34 mouse cellular contexts compared by ENCODE assay signal in the genomic region with DNA sequence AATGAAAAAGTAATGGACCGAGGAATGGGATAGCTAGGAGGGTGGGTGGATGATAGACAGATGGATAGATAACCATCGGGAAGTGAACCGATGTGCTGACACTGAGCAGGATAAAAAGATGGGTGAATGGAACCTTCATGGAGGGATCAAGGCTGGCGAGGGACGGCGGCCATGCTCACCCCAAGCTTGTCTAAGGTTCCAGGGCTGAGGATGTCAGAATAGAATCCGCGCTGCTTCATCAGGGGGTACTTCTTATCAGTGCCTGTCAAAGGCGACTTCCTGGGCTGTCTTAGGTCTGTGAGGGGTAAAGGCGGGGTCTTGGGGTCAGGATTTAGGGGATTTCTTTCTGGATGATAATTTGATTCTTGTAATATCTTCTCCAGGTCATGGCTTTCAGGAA. TPM values are rescaled to one million over a fixed set of nuclear protein-coding genes. Genes with fewer than 3 reads are reported as not detected.
"Had no signal": no experiment of that assay in that cellular context is flagged by ENCODE, and none has a peak within 500 bp of the region (broad histone marks: within the 10 kb centered on the region; RNA-seq: fewer than 3 reads in every experiment).

No protein-coding gene starts in this region.

- H3K4me2 ChIP-seq: heart, embryonic 11.5 days; heart, embryonic 12.5 days; heart, embryonic 13.5 days; heart, embryonic 15.5 days; hindbrain, embryonic 12.5 days; hindbrain, embryonic 13.5 days; hindbrain, embryonic 14.5 days; hindbrain, embryonic 15.5 days; intestine, embryonic 15.5 days; kidney, embryonic 15.5 days had no signal

- ATAC-seq: hindbrain, embryonic 16.5 days; hindbrain, postnatal 0 days; inflammation-experienced regulatory T-cells, adult 6 months; intestine, embryonic 15.5 days; intestine, embryonic 16.5 days; intestine, postnatal 0 days had no signal

- DNase-seq: heart, postnatal 14 days; heart, postnatal 36 days; heart, postnatal 4 days; kidney, adult 11 months; kidney, adult 18-20 months; kidney, adult 2 months; kidney, adult 8-10 months; kidney, adult 9 months; kidney, postnatal 10 days; kidney, postnatal 14 days; kidney, postnatal 25 days; kidney, postnatal 36 days; kidney, postnatal 4 days; layer of hippocampus, adult 9-11 months; layer of hippocampus, postnatal 36 days had no signal

- H3K9ac ChIP-seq: heart, embryonic 12.5 days; heart, embryonic 13.5 days; heart, embryonic 15.5 days; hindbrain, embryonic 12.5 days; hindbrain, embryonic 13.5 days; hindbrain, embryonic 14.5 days; hindbrain, embryonic 15.5 days; intestine, embryonic 15.5 days; kidney, embryonic 15.5 days had no signal

- H3K4me1 ChIP-seq: intestine, embryonic 15.5 days had no signal

- H3K27ac ChIP-seq: heart, embryonic 13.5 days; heart, embryonic 15.5 days; hindbrain, embryonic 10.5 days; hindbrain, embryonic 12.5 days; hindbrain, embryonic 13.5 days; hindbrain, embryonic 14.5 days; hindbrain, embryonic 15.5 days; hindbrain, postnatal 0 days; intestine, embryonic 15.5 days; kidney, embryonic 15.5 days; kidney, postnatal 0 days; layer of hippocampus, adult 2 months; left cerebral cortex, adult 2 months had no signal

- H3K36me3 ChIP-seq: heart, embryonic 12.5 days; heart, embryonic 13.5 days; heart, embryonic 15.5 days; hindbrain, embryonic 10.5 days; hindbrain, embryonic 12.5 days; hindbrain, embryonic 13.5 days; hindbrain, embryonic 15.5 days; intestine, embryonic 15.5 days; kidney, embryonic 15.5 days had no signal

- H3K27me3 ChIP-seq: hindbrain, embryonic 12.5 days; hindbrain, embryonic 13.5 days; hindbrain, embryonic 15.5 days; intestine, embryonic 15.5 days; kidney, embryonic 15.5 days had no signal

- H3K9me3 ChIP-seq: heart, embryonic 12.5 days; heart, embryonic 13.5 days; heart, embryonic 15.5 days; hindbrain, embryonic 10.5 days; hindbrain, embryonic 12.5 days; hindbrain, embryonic 13.5 days; hindbrain, embryonic 15.5 days; intestine, embryonic 15.5 days; kidney, embryonic 15.5 days had no signal

- H3K4me3 ChIP-seq: heart, embryonic 12.5 days; heart, embryonic 13.5 days; heart, embryonic 15.5 days; hindbrain, embryonic 10.5 days; hindbrain, embryonic 12.5 days; hindbrain, embryonic 13.5 days; hindbrain, embryonic 15.5 days; intestine, embryonic 15.5 days; kidney, embryonic 15.5 days; layer of hippocampus, adult 2 months; left cerebral cortex, adult 2 months had no signal

RNA-seq across cellular contexts. Expression of gene Dnah1, which starts 4.2 kb away (rescaled TPM):
- polyA plus RNA-seq: inflammation-experienced regulatory T-cells, adult 6 months had no signal
